Mouse (Mus musculus) adrenal gland, adult 2 months (tissue): ENCODE results near the gene Klhl25. TPM values are rescaled to one million over a fixed set of nuclear protein-coding genes. Genes with fewer than 3 reads are reported as not detected.
"Not testable (repeated sequence)": the region's sequence is repeated elsewhere in the genome, so short reads cannot be mapped to it uniquely, and the experiment has no call there.

Experiments used
- DNase-seq: peaks from one replicate; pipeline ENCODE4 v3.0.0; 2021
- long read RNA-seq: library from polyadenylated mRNA; stranded (forward); transcript quantifications from one replicate; pipeline ENCODE4 v2.0.0, GENCODE M21; 2021
- polyA plus RNA-seq: library from polyadenylated mRNA; depleted of rRNA; stranded (reverse); fragments of >200 nt; gene quantifications from 2 replicates; pipeline ENCODE4 v1.2.3, GENCODE M21; 2012; rRNA removed
- total RNA-seq, 2 experiments: library from RNA; stranded (reverse); gene quantifications; 2 replicates each; pipeline ENCODE4 v1.2.3; 2021

Gene Klhl25
- total RNA-seq, result 10 to 100 TPM; 13.6 to 20.1 TPM
- 13.4 and 14.9 TPM in 2 replicates for polyA plus RNA-seq
- long read RNA-seq, transcript Klhl25-201 (3 exons, 3,385 nt), result minor isoform, 9 of 38 reads
- long read RNA-seq, transcript Klhl25-202 (3 exons, 3,403 nt), result major isoform, 22 of 38 reads
- long read RNA-seq, partial matches to known transcripts, result 3 of 38 reads
- long read RNA-seq, other reads (novel, unspliced or antisense), result 3 of 38 reads

DNA sequence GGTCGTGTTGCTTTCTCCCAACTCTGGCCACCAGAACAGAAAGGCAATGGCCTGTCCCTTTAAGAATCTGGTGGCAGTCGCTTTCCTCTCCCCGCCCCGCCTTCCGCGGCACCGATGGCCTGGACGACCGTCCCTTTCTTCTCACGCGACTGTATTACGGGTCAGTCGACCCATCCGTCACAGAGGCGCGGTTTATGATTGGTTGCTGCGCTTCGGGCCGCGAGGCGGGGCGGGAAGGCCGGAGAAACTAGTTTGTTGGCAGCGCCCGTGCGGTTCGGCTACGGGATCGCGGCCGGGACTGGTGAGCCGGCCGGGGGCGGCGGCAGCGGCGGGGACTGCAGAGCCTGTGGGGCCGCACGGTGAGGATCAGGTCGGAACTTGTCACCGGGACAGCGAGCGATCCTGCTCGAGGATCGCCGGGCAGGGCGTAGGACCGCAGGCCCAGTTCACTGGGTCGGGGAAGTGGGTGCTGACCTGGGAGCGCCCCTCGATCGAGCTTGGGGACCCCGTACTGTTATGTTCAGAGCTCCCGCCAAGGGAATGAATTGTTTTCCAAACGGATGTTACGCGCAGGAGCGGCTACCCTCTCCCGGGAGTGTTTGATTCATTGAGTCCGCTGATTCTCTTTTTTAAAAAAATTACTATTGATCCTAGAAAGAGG lies at the start of gene Klhl25:
Klhl25 (plus strand) TSS at position 196 of the 661 bp plus-strand sequence.
- DNase-seq, result peak; percentile 99

DNA sequence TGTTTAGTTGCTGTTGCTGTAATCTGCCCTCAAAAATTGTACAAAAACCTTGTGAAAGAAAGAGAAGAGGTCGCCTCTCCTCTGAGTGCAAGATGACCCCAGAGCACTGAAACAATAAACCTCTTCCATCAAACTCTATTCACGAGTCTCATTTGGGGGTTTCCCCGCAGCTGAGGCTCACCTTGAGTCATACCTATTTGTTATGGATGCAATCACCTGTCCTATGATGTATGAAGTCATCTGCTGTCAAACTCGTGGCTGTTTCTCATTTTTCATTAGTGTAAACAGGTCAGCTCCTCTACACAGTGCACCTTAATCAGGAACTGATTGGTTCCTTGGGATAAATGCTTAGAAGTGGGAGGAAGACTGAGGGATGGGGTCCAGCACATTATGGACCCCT lies 47.6 kb upstream of the Klhl25 start:
- no peak for DNase-seq

DNA sequence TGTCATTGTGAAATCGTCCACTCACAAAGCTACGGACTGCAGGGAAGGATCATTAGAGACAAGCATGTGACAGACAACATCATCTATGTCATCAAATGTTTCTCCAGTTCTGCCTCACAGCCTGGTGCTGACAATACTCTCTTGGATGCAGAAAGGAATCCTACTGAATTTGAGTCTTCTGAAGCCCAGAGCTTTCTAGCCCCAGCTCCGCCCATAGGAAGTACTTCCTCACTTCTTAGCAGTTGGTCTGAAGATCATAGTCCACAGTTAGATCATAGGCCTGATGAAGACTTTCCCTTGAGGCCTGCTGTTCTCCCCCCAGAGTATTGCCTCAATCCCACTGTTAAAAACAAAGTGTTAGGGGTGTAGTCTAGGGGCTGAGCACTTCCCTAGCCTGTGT lies 47.1 kb upstream of the Klhl25 start:
- DNase-seq, result no peak

DNA sequence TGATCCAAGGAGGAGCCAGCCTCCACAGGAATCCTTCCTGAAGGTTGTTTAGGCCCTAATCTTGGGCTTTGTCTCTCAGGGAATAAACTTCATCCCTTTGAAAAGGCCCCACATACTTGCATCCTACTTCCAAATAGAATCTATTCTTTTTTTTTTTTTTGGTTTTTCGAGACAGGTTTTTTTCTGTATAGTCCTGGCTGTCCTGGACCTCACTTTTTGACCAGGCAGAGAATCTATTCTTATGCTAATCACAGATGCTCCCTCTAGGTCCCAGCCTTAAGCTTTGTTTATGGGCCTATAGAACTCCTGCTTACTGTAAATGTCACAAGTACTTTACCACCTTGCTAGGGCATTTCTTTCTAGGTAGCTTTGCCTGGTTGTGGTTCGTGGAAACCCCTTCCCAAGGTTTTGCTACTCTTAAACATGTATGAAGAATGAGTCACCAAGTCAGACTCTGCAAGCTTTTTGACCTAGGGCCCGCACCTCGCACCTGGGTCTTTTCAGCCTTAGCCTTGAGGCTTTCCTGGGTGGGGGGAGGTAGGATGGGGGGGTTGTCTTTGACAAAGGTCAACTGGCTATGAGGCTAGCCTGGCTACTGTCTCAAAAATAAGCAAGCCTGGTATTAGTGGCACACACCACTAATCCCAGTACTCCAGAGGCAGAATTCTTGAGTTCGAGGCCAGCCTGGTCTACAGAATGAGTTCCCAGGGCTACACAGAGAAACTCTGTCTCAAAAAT lies 46.3 kb upstream of the Klhl25 start:
- DNase-seq, result no peak

DNA sequence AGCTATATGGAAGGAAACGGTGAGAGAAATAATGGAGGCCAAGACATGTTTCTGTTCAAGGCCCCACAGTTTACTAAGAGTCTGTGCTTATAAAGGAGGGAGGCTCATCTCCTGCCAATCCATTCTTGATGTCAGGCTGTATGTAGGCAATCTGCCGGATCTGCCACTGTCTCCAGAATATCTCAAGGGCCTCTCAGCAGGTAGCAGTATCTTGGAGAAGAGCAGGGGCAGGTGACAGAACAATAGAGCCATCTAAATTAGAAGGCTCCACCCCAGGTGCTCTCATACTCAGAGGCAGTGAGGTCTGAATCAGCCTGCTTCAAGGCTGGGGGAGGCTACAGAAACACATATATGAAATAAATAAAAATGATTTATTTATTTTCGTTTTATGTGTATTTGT lies 45.2 kb upstream of the Klhl25 start:
- no peak for DNase-seq

DNA sequence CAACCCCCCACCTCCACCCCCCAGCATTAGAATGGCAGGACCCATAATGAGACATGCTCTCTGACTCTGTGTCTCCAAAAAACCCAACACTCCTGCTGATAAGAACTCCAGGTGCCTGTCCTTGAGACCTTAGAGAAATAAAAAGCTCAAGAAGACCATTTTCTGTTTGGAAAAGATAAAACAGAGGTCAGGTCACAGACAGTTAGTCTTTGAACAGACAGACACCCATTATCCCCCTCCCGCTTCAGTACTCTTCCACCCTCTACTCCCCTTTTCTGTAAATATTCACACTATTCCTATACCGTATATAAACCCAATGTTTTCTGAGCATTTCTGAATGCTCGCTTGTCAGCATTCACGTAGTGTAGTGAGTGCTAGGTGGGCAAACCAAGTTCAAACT lies 41.9 kb upstream of the Klhl25 start:
- DNase-seq, result no peak

DNA sequence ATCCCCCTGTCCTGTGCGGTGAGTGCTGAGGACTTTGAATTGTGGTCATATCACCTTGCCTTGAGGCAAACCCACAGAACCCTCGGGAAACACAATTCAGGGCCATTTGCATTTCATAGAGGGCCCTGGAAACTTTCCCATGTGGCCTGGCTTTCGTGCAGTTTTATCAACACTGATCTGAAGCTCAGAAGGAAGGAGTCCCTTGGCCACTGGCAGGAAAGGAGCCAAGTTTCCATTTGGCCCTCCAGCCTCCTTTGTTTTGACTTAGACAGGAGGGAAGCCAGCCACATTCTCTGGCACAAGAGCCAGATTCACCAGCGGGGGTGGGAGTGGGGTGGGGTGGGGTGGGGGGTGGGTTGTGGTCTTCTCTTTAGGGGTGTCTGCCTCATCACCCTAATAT lies 41.4 kb upstream of the Klhl25 start:
- DNase-seq, result peak; percentile 61

DNA sequence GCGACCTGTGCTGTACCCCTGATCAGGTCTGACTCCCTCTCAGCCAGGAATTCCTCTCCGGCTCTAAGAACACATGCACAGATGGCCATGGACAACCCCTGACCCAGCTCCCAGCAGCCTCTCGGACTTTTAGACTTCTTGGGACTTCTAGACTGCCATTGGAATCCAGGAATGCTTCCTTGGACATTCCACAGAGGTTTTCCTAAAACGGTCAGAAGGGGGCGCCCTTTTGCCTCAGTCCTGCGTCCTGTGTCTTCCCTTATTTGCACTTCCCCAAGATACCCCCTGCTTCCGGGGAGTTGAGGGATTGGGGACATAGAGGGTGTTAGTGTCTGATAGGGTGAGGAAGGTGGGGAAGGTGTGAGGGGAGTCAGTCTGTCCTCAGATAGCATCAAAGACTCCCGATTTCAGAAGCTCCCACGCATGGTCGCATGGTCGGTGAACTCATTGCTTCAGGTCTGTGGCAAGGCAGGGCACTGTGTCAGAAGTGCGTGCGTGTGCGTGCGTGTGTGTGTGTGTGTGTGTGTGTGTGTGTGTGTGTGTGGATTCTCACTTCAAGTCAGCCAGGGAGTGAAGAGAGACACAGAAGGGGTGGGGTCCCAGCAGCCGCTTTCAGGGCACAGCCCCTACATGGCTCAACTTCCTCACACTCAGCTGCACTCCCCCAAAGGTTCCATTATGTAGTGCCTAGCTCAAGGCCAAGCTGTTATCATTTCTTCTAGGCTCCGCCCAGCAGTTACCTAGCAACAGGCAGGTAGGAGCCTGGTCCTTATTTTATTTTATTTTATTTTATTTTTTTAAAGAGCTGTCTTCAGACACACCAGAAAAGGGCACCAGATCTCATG lies 40.4 kb upstream of the Klhl25 start:
- peak; percentile 30 for DNase-seq

DNA sequence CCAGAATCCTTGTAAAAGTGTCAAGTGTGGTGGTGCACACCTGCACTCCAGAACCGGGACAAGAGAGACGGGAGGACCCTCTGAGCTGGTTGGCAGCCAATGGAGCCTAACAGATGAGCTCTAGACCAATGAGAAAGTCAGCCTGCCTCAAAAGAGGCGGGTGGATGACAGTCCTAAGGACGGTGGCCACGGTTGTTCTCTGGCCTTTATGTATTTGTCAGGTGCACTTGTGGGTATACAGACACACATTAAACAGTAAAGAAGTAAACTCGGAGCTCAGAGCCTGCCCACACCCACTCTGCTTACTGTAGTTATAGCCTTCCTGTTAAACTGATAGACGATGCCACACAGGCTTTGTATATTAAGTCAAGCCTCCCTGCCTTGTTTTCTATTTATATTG lies 27.4 kb upstream of the Klhl25 start:
- DNase-seq, result no peak

DNA sequence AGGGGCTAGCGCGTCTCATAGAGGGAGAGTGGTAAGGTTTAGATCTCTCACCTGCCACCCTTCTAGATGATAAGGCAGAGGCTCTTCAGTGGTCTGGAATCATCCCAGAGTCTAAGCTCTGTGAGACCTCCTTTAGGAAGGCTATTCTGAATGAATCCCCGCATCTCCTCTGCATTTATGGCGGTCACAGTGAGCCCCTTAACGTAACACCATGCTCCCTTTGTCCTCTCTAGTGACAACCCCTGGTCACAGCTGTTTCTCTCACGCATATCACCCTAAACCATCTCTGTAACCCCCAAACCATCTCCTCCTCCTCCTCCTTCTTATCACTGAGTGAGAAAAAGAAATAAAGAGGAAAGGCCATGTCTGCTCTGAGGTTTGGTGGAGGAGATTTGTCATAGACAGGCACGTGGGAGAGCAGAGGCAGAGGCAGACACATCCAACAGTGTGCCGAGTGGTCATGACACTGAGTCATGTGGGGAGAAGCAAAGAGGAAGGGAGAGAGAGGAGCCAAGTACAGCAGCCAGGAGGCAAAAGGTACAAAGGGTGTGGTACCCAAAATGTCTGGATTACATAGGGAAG lies 25.9 kb upstream of the Klhl25 start:
- DNase-seq, result peak; percentile 11

DNA sequence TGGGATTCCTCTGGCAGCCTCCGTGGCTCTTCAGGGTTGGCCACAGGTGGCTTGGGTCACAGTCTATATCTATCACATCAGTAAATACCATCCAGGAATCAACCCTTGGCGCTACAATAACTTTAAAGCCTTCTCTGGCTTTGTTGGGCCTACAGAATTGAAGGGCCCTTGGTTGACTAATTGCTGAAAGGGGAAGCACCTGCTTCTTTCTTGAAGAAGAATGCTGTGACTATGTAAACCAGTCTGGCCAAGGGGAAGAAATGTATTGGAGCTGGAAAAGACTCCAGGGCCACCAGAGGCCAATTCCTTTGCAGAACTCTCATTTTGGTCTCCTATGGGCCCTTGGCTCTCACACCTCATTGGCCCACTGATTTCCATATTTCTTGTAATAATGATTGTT lies 25.0 kb upstream of the Klhl25 start:
- no peak for DNase-seq

DNA sequence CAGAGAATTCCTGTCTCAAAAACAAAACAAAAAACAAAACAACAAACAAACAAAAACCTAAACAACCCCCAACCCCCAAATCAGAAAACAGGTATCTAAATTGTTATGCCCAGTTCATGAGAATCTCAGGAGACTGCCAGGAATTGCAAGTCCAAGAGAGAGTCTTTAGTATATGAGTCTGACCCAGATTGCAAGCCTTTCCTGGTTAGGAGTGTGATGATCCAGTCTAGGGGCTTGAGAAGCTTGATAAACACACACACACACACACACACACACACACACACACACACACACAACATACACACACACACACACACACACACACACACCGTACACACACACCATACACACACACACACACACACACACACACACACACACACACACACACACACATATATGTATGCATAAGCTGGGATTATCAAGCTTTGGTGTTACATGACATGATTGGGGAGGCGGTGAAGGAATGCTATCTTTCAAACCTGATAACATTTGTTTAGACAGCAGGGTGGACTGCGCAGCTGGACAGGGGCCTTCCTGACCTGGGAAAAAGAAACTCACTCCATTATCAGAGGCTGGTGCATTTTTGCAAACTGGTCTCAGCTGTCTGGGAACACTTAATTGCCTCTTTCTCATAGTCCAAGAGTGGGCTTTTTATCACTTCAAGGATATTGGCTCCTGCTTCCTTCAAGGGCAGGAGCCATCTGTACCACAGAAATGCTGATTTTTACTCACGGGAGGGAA lies 21.6 kb upstream of the Klhl25 start:
- no peak for DNase-seq

DNA sequence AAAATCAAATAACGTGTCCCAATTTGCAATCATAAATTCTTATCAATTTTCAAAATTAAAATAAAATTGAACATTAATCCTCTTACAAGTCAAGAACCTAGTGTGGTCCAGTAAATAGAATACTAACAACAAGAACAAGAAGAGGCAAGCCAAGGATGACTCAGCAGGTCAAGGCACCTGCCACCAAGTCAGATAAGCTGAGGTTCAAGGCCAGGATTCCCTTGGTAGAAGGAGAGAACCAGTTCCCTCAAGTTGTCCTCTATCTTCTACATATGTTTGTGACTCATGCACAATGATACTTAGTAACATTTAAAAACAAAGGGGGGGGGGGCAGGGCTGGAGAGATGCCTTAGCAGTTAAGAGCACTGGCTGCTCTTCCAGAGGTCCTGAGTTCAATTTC lies 20.8 kb upstream of the Klhl25 start:
- DNase-seq, result peak; percentile 75

DNA sequence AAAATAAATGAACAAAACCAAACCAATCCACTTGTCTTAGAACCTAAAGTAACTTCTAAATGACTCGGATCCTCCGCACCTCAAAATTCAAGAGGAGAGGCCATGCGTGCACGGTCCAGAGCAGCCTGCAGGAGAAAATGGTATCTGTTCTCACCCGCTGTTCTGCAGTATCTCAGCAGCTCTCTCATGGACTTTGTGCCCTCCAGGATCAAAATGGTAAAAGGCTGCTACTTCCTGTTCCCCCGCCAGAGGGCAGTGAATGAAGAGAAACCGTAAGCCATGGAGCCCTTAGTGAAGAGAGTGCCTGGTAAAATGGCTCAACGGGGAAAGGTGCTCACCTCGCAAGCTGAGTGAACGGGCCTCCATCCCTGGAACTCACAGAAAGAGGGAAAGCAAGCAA lies 20.3 kb upstream of the Klhl25 start:
- peak; percentile 77 for DNase-seq

DNA sequence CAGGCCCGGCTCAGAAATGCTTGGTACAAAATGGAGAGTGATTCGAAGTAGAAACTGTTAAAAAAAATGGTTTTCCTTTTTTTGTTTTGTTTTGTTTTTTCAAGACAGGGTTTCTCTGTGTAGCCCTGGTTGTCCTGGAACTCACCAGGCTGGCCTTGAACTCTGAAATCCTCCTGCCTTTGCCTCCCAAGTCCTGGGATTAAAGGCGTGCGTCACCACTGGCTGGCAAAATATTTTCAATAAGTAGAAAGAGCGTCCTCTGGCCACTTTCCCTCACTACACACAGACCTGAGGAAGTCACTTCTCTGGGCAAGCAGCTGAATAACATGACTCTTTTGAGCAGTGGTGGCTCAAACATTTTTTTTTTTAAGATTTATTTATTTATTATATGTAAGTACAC lies 19.6 kb upstream of the Klhl25 start:
- peak; percentile 47 for DNase-seq

DNA sequence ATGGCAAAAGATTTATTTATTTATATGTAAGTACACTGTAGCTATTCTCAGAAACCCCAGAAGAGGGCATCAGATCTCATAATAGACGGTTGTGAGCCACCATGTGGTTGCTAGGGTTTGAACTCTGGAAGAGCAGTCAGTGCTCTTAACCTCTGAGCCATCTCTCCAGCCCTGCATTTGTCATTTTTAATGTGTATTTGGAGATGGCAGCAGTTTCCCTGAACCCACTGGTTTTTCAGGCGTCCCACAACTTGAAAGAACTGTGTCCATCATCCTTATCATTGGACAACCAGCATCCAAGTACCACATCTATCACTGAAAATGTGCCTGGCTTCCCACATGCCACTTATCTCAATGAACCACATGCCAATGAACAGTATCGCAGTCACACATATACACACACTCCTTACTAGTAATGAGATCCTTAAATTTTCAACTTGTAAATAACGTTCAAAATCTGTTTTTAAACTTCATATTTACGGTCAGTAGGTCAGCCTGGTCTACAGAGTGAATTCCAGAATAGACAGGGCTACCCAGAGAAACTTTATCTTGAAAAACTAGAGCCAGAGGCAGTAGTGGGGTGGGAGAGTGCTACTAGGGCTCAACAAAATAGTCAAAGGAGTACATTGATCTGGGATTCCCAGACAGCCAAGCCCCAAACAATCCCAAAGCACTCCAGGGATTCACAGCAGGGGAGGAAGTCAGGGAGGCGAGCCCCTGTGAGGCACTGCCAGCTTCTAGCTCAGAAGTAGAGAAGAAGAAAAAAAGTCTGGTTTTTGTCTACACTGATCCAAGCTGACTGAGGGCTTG lies 17.7 kb upstream of the Klhl25 start:
- DNase-seq, result no peak

DNA sequence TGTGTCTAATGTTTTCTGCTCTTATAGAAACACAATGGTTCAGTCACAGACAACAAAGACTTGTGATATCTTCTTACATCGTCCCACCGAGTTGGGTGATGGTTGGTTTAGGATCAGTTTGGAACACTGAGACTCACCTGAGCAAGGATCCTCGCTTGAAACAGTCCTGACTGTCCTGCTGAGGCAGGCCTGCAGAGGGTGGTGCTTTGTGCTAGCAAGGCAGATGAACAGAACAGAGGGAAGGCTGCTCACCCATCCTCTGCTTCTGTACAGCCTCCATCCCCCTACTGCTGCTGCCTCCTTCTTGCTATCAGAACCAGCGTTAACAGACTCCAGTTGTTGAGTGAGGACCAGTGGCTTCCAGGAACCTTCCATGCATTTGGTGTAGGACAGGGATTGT lies 14.2 kb upstream of the Klhl25 start:
- DNase-seq, result not testable (repeated sequence)

DNA sequence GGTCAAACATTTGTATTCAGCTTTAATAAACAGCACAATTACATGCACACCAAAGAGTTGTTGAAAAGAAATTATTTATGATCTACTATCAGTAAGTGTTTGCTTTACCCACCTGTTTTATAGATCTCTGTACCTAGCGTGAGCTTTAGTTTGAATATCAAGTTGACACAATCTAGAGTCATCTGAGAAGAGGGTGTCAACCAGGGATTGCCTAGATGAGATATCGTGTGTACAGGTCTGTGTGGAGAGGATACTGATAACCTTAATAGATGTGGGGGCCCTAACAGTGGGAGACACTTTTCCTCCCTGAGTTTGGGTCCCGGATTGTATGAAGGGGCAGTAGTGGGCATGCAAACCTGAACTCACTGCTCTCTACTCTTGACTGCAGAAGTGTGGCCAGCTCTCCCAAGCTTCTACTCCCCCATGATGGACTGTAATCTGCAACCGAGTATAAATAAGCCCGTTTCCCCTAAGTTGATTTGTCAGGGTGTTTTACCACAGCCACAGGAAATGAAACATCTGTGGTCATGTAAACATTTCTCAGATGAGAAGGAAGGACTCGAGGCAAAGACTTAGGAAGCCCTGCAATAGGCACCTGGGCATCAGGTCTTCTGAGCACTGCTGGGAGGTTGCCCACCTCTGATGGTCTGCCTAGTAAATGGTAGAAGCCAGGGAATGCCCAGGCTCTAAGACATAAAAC lies 13.0 kb upstream of the Klhl25 start:
- not testable (repeated sequence) for DNase-seq

DNA sequence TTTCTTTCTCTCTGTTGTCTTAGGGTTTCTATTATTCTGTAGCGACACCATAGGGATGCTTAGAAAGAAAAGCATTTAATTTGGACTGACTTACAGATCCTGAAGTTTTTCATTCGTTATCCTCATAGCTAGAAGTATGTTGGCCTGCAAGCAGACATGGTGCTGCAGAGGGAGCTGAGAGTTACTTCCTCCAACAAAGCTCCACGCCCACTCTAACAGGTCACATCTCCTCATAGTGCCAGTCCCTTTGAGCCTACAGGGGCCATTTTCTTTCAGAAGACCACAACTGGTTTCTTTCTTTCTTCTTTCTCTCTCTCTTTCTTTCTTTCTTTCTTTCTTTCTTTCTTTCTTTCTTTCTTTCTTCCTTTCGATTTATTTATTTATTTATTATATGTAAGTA lies 8.0 kb upstream of the Klhl25 start:
- no peak for DNase-seq

DNA sequence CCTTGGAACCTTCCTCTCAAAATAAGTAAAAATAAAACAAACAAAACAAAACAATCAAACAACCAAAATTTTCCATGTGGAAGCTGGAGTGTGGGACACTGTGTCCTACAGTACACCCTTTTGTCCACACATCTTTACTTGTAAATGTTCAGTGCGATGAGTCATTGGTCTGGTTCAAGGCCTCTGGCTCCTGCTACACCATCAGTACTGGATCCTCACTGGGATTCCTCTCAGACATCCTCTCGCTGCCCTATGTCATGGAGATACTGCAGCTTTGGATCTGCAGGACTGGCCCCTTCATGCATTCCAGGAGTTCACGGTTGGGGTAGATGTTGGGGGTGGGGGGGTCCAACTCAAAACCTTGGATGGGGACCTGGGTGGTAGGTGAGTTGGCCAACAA lies 5.8 kb upstream of the Klhl25 start:
- peak; percentile 54 for DNase-seq
